Mouse (Mus musculus): ENCODE results near the gene Desi2. TPM values are rescaled to one million over a fixed set of nuclear protein-coding genes. Genes with fewer than 3 reads are reported as not detected.

The Desi2 gene
- polyA plus RNA-seq, 1 experiment: 5.3 TPM

GRCm38 (mm10) chr1:178303425-178303824, 116.2 kb downstream of the Desi2 start:
- no peaks in the 10 kb centered on the region for H3K4me1 ChIP-seq (ENCODE audit: control insufficient read depth, insufficient read depth, low read length)
- no peak overlapping the region for H3K4me3 ChIP-seq (replicated peaks; ENCODE audit: control insufficient read depth, low read depth, low read length)
- WGBS: 26% methylated on average over 3 of the region's 3 CpGs
- H3K27ac ChIP-seq (ENCODE audit: control insufficient read depth, insufficient read depth, low read depth, low read length, poor library complexity): no peak overlapping the region
- TF ChIP-seq CTCF (IDR thresholded peaks at IDR 0.05; ENCODE audit: control insufficient read depth, insufficient read depth, low read length) (peak; percentile 75), POLR2A (IDR thresholded peaks at IDR 0.05; ENCODE audit: borderline replicate concordance, control insufficient read depth, low read depth, low read length) (no peak)

Other genes starting within 250 kb of the Desi2 start
- gene Catspere2, start 204.0 kb upstream of the Desi2 start, polyA plus RNA-seq (2011; ENCODE audit: insufficient read depth, insufficient read length, low replicate concordance, missing spikeins): not detected in 2 replicates
- 68.0 and 133 TPM in 2 replicates for gene Cox20, start 131.7 kb downstream of the Desi2 start, polyA plus RNA-seq (2011; ENCODE audit: insufficient read depth, insufficient read length, low replicate concordance, missing spikeins)
- 342 and 406 TPM in 2 replicates for gene Hnrnpu, start 150.4 kb downstream of the Desi2 start, polyA plus RNA-seq (2011; ENCODE audit: insufficient read depth, insufficient read length, low replicate concordance, missing spikeins)
- 2.1 and 4.9 TPM in 2 replicates for gene Efcab2, start 218.7 kb downstream of the Desi2 start, polyA plus RNA-seq (2011; ENCODE audit: insufficient read depth, insufficient read length, low replicate concordance, missing spikeins)

Data from bone marrow, adult 2 months (tissue).